Mouse (Mus musculus) cerebellum, adult 2 months (tissue): Measurements from ENCODE around the gene Sbf1. TPM values are rescaled to one million over a fixed set of nuclear protein-coding genes. Genes with fewer than 3 reads are reported as not detected.

Experiments used
- DNase-seq, 2 experiments: peaks; one replicate each; pipeline ENCODE4 v3.0.0; 2021
- H3K27ac ChIP-seq: fragments of 200-500 bp; 2 replicates; pipeline ENCODE4 v1.5.1; 2012; ENCODE audit warnings: low read length, control low read depth, inconsistent platforms; ENCODE audit not compliant: insufficient read depth
- H3K27me3 ChIP-seq: fragments of 200-500 bp; 2 replicates; pipeline ENCODE4 v1.6.1; 2012; ENCODE audit warnings: inconsistent platforms, mild to moderate bottlenecking, low read length, moderate library complexity; ENCODE audit not compliant: control insufficient read depth, insufficient read depth
- H3K4me1 ChIP-seq: fragments of 200-500 bp; 2 replicates; pipeline ENCODE4 v1.6.1; 2011; ENCODE audit warnings: low read length; ENCODE audit not compliant: control insufficient read depth, insufficient read depth
- H3K4me3 ChIP-seq: fragments of 200-500 bp; replicated peaks from 2 replicates; pipeline ENCODE3; 2011; ENCODE audit warnings: mild to moderate bottlenecking, low read depth, low read length, control low read depth; ENCODE audit not compliant: insufficient read depth
- CTCF ChIP-seq: fragments of 200-500 bp; IDR thresholded peaks from 2 replicates; pipeline ENCODE4 v1.5.1; 2011; ENCODE audit warnings: low read depth, mild to moderate bottlenecking, control low read depth, low read length, moderate library complexity, borderline replicate concordance; ENCODE audit not compliant: insufficient read depth
- POLR2A ChIP-seq: fragments of 200-500 bp; IDR thresholded peaks from 2 replicates; pipeline ENCODE4 v1.6.1; 2011; ENCODE audit warnings: low read length, control low read depth, borderline replicate concordance; ENCODE audit not compliant: insufficient read depth
- WGBS: fragments of 180-500 bp; shearing (Covaris S2); methylation state at CpG from one replicate; pipeline ENCODE4 v1.1.7; 2018; 5-methylcytosine and 5-hydroxymethylcytosine counted together
- polyA plus RNA-seq: library from polyadenylated mRNA; depleted of rRNA; stranded (reverse); fragments of >200 nt; gene quantifications from 2 replicates; pipeline ENCODE4 v1.2.3, GENCODE M21; 2012; rRNA removed

The Sbf1 gene
- polyA plus RNA-seq, result 321 and 324 TPM in 2 replicates

DNA sequence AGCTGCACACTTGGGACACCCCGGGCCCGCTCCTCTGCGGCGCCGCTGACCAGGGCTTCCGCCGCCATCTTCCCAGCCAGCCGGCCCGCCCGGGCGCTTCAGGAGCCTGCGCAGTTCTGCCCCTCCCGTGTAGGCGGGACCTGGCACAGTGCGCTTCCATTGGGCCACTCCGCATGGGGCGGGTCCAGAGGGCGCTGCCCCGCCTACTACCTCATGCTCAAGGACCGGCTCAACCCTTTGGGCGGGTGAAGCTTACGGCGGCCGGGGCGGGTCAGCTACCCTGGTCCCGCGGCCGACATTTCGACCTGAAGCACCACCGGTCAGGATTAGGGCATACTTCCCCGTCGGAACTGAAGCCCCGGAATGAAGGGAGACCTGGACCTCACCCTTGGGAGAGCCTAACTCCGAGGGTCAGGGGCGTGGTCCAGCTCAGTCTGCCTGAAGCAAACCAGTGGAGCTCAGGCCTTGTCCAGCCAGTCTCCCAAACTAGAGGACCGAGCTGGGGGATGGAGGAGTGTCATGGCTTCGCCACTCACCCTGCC lies at the start of gene Sbf1:
Gene Sbf1 (minus strand): TSS at position 122 of the 542 bp plus-strand sequence.
- peak; percentile 63; the same call in 1 of the 2 replicates for TF ChIP-seq POLR2A
- TF ChIP-seq CTCF, result no peak
- H3K27me3 ChIP-seq, result no peaks in the 10 kb centered on the region
- peak within 1 kb of the TSS; percentile 67 for H3K27ac ChIP-seq
- H3K4me1 ChIP-seq, result peaks cover 27% of the 10 kb centered on the region
- under 1% methylated on average over 37 of the region's 37 CpGs for WGBS
- peak within 1 kb of the TSS; percentile 80 for H3K4me3 ChIP-seq
- DNase-seq, result peak; percentile 98 to 99

DNA sequence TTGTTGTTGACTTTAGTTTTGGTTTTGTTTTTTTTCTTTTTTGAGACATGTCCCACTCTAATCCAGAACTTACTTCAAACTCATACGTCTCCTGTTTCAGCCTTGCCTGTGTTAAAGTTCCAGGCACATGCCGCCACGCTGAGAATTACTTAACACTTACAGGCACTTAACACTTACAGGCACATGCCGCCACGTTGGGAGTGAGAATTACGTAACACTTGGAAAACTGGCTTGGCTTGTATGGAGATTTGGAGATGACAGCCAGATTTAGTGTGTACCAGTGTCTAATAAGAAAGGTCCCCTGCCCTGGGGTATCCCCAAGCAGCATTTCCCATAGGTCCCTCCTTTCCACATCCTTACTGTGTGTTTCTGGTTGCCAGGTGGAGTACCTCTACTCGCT lies 47.9 kb upstream of the Sbf1 start:
- 61% methylated on average over 7 of the region's 7 CpGs for WGBS

DNA sequence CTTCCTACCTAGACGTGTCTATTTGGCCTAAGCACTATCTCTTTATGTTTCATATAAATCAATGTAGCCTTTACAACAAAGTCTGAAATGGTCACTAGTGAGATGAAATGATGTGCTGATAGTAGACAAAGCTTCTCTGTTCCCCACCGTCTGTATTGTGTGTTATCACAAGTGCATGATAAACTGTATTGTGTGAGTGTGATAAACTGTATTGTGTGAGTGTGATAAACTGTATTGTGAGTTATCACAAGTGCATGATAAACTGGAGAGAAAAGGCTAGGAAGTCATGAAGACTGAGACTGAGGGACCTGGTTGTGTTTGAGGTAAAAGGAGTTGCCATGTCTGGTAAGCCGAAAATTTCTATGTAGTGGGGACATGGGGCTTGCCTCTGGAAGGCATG lies 43.7 kb upstream of the Sbf1 start:
- no peak for TF ChIP-seq CTCF
- no peak for TF ChIP-seq POLR2A
- Histone ChIP-seq H3K27me3 (no peaks in the 10 kb centered on the region), H3K4me1 (peaks cover 12% of the 10 kb centered on the region), H3K4me3 (no peak overlapping the region), H3K27ac (no peak overlapping the region)
- WGBS, result 80% methylated on average over 3 of the region's 3 CpGs
- DNase-seq, result no peak

More for the DNA sequence above, 47.9 kb upstream of the Sbf1 start:
- no peak for DNase-seq
- no peak for TF ChIP-seq CTCF
- no peak for TF ChIP-seq POLR2A
- Histone ChIP-seq H3K27me3 (no peaks in the 10 kb centered on the region), H3K27ac (no peak overlapping the region), H3K4me3 (no peak overlapping the region), H3K4me1 (peaks cover 29% of the 10 kb centered on the region)

DNA sequence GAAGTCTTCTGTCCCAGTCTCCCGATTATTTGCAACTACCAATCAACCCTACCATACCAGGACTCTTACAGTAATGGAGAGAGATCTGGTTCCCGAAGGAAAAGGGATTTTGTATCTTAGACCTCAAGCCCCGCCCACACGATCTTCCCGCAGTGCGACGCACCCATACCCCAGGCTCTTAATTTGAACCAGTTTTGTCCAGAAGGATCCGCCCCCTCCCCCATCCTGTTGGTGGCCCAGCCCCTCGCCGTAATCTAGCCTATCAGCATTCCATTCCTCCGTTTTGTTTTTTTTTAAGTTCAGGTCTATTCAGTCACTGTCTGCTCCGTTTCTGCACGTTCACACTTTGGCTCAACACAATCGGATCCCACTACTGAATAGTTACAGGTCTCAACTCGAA lies 41.3 kb upstream of the Sbf1 start:
- DNase-seq, result peak in 1 of 2 experiments; percentile 28
- Histone ChIP-seq H3K4me3 (peak overlapping the region; percentile 92), H3K4me1 (peaks cover 5% of the 10 kb centered on the region; the same call in 1 of the 2 replicates), H3K27me3 (no peaks in the 10 kb centered on the region), H3K27ac (no peak overlapping the region)
- TF ChIP-seq CTCF (no peak), POLR2A (no peak)
- WGBS, result 0% methylated on average over 15 of the region's 15 CpGs

DNA sequence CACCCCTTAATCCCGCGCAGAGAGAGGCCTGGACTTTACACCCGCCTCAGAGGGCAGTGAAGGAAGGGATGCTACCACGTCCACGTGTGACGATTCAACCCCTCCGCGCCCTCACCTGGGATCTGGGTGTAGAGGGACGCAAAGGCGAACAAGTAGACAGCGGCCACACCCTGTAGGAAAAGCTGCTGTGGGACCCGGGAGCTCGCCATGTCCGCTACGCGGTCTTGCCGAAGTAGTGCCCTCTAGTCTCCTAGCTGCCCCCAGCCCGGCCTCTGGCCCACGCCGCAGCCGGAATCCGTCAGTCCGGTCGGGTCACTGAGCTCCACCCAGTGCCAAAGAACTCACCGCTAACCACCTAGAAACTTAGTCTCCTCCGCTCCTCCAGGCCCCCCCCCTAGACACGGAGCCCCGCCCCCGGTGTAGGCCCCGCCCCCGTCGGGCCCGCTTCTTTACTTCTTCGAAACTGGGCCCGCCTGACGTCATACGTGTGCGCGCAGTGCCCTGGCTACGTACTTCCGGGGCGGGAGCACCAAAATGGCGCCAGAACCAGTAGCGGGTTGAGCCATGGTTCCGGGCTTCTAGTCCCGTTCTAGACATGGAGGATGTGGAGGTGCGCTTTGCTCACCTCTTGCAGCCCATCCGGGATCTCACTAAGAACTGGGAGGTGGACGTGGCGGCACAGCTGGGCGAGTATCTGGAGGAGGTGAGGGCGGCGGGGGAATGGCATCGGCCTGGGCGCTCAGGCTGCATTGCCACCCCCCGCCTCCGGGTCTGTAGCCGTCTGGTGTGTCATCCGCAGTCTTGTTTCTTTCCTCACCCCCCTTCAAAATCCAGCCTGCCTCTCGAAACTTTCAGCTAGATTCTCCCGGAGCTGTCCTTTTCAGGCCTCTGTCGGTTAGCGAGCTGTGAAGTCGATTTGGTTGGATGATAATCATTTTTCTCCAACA lies 40.4 kb upstream of the Sbf1 start, which contains the start of the genes Lmf2 and Ncaph2:
Gene Lmf2 (minus strand): TSS at position 419 of the 947 bp plus-strand sequence.
Gene Ncaph2 (plus strand): TSS at position 479 of the 947 bp plus-strand sequence.
- Histone ChIP-seq H3K4me3 (peak within 1 kb of the TSS; percentile 92), H3K4me1 (peaks cover 5% of the 10 kb centered on the region; the same call in 1 of the 2 replicates), H3K27me3 (no peaks in the 10 kb centered on the region), H3K27ac (peak within 1 kb of the TSS; percentile 92)
- DNase-seq, result peak; percentile 93 to 96
- WGBS, result under 1% methylated on average over 64 of the region's 64 CpGs
- TF ChIP-seq POLR2A (peak; percentile 75; the same call in 1 of the 2 replicates), CTCF (no peak)

DNA sequence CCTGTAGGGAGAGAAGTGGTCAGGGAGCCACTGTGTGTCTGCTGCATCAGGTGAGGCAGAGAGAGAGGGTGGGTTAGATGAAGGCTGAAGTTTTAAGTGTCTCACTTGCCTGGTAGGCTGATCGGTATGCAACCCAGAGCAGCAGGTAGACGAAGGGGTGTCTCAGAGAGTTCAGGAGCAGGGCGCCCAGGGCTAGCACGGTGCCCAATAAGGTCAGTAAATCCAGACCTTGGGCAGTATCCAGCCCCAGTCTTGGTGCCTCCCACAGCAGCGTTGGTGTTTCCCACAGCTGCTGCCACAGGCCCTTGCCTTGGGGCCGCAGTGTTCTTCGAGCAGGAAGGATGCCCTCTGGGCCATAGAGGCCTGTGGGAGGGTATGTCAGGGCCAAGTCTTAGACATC lies 39.3 kb upstream of the Sbf1 start:
- DNase-seq, result peak in 1 of 2 experiments; percentile 33
- Histone ChIP-seq H3K4me1 (peaks cover 5% of the 10 kb centered on the region; the same call in 1 of the 2 replicates), H3K27me3 (no peaks in the 10 kb centered on the region), H3K4me3 (peak overlapping the region; percentile 92), H3K27ac (no peak overlapping the region)
- WGBS, result 49% methylated on average over 7 of the region's 7 CpGs
- TF ChIP-seq CTCF (no peak), POLR2A (no peak)

DNA sequence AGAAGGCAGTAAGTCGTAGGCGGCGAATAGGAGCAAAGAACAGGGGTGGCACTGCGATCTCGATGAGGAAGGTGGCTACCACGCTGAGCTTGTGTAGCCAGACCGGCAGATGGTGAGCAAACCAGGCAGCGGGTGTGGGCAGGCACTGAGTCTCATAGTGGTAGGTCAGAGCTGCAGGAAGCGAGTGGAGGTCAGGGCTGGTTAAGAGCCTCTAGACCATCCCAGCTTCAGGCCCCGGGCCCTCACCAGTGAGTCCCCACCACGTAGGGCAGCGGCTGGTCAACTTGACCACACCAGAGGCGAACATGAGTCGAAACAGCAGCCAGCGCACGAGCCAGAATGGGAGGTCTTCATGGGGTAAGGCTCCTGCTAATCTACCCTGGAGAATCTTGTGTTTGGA lies 38.7 kb upstream of the Sbf1 start:
- H3K4me3 ChIP-seq, result no peak overlapping the region
- no peaks in the 10 kb centered on the region for H3K27me3 ChIP-seq
- H3K4me1 ChIP-seq, result peaks cover 5% of the 10 kb centered on the region; the same call in 1 of the 2 replicates
- TF ChIP-seq POLR2A, result no peak
- TF ChIP-seq CTCF, result no peak
- no peak overlapping the region for H3K27ac ChIP-seq
- WGBS, result 83% methylated on average over 16 of the region's 16 CpGs
- DNase-seq, result no peak

DNA sequence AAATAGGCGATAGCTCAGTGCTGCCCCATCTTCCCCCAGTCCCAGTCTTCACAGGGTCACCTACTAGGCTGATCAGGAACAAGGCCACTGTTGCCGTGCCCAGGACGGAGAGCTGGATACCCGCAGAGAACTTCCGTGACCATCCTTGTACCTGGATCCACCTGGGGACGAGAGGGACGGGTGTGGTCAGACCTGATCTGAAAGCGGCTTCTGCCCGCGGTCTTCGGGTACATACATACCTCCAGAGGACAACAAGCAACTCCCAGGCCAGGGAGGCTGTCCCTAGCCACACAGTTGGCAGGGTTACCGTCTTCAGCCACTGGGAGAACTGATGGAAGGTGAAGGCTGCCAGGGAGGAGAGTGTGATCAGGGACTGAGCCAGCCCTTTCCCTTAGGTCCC lies 37.7 kb upstream of the Sbf1 start:
- TF ChIP-seq CTCF, result no peak
- TF ChIP-seq POLR2A, result no peak
- Histone ChIP-seq H3K27me3 (no peaks in the 10 kb centered on the region), H3K4me3 (no peak overlapping the region), H3K4me1 (peaks cover 5% of the 10 kb centered on the region; the same call in 1 of the 2 replicates), H3K27ac (no peak overlapping the region)
- WGBS, result 92% methylated on average over 12 of the region's 12 CpGs
- no peak for DNase-seq
